Mouse (Mus musculus) effector memory CD4-positive, alpha-beta T cell, adult 7 months (primary cell): Measurements from ENCODE around the gene Arhgap21. TPM values are rescaled to one million over a fixed set of nuclear protein-coding genes. Genes with fewer than 3 reads are reported as not detected.

Experiments
- polyA plus RNA-seq: library from polyadenylated mRNA; unstranded; fragments of 100-300 nt; shearing (Covaris generic); gene quantifications from one replicate; pipeline ENCODE4 v1.2.1, GENCODE M21; 2017

The Arhgap21 gene
- 8.9 TPM for polyA plus RNA-seq

DNA sequence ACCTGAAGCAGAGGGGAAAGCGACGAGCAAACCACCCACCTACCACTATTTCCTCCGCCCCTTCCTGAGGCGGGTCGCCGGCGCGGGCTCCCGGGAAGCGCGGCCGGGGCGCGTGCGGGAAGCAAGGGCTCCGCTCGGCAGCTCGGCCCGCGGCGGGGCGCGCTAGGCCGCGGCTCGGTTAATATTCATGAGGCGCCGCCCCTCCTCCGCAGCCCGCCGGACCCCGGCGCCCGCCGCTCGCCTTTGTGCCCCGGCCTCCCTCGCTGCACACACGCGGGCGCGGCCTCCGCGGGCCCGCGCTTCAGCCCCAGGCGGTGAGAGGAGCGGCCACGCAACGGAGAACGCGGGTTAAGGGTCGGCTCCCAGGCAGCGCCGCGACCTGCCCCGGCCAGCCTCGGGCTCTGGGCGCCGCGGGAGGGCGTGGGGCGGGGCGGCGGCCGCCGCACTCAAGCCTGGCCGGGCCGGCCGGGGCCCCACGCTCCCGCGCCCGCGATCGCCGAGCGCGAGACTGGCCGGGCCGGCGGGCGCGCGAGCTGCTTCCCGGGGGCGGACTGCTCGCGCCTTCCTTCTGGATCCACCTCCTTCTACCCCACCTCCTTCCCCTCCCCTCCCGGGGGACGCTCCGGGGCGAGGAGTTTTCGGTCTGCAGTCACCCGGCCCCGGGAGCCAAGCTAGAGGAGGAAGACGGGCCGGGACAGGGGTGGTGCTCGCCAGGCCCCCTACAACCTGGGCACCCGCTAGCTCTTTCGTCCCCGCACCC lies at the start of gene Arhgap21:
Gene Arhgap21, minus strand, starts transcription at position 441 of the 760 bp plus-strand sequence.

Other genes with a start within 250 kb of the Arhgap21 start
- 2.5 TPM for gene Enkur, start 236.5 kb upstream of the Arhgap21 start, polyA plus RNA-seq
- 3.0 TPM for gene Thnsl1, start 236.8 kb upstream of the Arhgap21 start, polyA plus RNA-seq